Mouse (Mus musculus) spleen, postnatal 14 days (tissue): Measurements from ENCODE around the gene Polg2.
"Not testable (repeated sequence)": the region's sequence is repeated elsewhere in the genome, so short reads cannot be mapped to it uniquely, and the experiment has no call there.

Source experiments
- DNase-seq, 2 experiments: peaks; one replicate each; pipeline ENCODE4 v3.0.0; 2021 to 2022; ENCODE audit warnings: low spot score in 2 of 2

The Polg2 gene

DNA sequence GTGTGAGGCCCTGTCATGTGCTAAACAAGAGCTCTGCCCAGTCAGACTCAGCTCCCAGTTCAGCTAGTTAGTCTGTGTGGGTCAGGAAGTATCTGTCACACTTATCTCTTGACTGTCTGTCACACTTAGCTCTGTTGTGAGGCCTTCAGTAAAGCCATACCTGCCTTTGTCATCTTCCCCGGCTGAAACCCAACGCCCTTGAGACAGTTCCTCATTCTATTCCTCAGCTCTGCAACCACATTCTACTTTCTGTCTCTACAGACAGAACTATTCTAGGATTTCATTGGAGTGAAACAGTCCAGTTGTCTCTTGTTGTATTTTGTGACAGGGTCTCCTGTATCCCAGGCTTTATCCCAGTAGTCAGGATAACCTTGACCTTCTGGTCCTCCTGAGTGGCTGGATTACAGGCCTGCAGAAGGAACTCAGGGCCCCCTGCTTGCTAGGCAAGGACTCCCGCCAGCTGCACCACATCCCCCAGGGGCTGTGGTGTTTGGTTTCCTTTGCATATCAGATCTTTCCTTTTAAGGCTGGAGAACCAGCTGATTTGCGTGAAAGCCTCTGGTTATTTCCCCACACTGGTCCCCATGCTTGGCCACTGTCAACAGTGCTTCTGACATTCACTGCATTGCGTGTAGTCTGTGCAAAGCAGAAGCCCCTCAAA, 17.1 kb downstream of the Polg2 start:
- peak; percentile 39 to 51 for DNase-seq

DNA sequence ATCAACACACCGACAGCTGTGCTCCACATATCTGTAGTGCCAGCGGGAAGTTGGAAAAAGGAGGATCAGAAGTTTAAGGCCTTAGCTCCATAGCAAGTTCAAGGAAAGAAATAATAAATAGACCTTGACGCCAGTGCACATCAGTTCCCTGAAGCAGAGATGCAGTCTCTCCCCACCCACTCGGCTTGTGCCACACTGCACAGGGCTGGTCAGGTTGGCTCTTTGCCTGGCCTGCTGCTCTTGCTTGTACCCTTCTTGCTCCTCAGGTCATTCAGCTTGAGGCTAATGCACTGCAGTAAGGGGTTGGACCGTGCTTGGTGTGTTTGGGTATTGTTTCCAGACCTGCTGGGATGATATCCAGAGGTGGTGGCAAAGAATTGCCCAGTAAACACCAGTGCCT, 18.8 kb downstream of the Polg2 start:
- no peak for DNase-seq

DNA sequence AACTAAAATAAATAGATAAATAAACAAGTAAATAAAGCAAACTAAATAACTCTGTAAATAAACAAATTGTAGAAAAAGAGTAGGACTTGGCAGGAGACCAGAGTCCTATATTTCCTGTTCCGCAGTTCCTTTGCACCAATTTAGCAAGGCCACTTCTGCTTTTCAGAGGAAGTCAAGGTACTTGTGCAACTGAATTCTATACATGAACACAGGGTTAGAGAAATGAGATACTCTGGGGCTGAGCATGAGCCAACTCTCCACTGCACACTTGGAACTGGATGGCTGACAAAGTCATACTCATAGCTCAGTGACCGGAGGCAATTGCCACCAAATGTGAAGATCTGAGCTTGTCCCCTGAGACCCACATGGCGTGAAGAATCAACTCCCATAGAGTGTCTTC, 20.3 kb downstream of the Polg2 start:
- no peak for DNase-seq

DNA sequence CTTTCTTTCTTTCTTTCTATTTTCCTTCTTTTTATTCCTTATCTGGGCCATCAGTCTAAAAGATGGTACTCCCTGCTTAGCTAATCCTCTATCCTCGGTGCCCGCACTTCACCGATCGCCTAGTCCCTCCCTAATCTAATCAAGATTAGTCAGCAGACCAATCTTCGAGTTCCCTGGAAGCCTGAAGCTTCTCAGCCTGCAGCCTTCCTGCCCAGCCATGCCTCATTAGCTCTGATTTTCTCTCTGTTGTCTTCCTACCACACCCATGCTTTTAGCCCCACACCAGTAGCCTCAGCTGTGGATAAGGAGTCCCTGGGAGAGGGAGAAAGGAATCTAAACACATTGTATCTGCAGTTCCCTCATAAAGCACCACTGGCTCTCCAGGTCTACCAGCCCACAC, 23.8 kb downstream of the Polg2 start:
- no peak for DNase-seq

DNA sequence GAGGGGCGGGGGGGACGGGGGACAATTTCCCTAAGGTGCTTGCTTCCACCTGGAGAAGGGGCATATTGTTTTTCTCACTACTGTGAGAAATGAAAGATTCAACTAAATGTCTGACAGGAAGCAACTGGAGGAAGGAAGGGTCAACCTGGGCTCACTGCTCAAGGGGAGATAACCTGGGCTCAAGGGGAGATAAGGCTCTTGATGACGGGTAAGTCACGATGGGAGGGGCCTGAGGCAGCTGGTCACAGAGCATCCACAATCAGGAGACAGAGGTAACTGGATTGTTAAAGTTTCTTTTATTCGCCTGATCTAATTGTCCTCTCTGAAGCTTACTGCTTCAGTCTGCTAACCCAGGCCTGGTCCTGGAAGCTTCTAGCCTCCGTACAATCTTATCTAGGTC, 26.0 kb downstream of the Polg2 start:
- no peak for DNase-seq

DNA sequence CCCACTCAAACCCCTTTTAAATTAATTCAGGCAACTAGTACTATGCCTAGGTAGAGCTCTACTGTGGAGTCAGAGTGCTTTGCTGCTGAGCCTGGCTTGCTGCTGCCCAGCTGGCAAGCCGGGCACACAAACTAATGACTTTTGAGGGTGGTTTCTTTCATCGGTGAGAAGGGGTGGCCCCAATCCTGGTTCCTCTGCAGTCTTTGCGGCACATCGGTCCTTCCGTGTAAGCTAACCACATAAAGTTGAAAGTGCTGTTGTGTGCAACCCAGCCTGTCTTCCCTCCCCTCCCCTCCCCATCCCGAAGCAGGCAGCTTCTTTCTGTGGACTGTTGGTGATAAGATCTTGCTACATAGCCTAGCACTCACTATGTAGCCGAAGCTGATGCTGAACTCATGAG, 27.2 kb downstream of the Polg2 start:
- peak; percentile 40 to 53 for DNase-seq

DNA sequence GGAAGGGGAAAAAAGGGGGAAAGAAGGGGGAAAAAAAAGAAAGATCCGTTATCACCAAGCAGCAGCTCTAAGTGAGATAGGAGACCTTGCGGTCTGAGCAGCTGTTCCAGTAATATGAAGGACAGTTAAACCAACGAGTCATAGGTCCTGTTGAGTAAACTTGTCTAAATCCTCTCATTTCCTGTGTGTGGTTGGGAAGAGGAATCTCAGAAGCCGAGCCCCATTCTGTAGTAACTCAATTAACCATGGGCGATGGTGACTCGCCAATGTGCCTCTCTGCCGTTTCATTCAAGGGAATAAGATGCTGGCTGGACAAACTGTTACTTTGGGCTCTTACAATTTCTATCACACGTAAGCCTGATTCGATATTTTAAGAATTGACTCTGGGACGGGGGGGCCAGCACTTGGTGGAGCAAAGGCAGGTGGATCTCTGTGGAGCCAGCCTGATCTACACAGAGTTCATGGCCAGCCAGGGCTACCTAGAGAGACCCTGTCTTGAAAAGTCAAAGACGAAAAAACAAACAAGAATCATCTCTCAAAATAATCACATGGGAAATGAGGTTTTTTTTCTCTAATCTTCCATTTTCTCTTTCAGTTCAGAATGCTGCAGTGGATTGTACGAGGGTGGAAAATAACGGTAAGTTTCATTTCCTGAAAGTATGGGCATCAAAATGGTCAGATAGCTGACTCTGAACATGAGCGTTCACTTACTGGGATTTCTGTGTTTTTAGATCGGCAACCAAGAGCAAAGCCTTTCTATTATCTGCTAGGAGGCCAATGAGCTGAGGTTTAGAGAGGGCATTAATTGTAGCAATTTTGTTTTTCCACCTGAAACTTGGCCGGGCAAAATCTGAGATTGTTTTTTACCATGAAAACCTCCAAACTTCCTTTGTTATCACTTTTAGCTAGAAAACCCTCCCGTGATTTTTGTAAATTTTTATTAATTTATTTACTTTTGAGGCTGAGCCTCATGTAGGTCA, 28.0 kb downstream of the Polg2 start, which contains the start of gene Milr1:
Gene Milr1 (plus strand): TSS at position 188 of the 980 bp plus-strand sequence.
- DNase-seq = no peak

DNA sequence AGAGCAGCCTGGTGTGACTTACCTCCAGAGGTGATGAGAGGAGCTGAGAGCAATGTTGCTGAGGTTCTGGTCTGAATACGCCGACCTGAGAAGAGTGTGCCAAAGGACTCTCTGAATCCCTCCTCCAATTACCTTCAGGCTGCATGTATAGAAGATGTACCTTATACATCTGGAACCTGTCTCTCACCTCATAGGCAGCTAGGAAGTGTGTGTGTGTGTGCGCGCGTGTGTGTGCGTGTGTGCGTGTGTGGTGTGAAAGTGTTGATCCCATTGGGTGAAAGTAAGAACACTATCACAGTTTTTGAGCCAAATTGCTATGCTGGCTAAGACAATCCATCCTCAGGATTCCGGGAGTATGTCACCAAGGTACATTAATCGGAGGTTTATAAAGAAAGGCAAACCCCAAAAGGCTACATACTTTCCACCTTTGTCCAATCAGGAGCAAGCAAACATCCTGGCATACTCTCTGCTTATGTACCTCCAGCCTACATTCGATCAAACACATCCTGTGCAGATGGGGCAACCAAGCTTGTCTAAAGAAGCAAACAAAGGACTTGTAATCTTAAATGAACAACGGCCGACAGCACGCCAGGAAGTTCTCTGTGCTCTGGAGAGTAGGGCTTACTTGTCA, 29.1 kb downstream of the Polg2 start, which contains the start of gene Pecam1:
Gene Pecam1 (minus strand): TSS at position 508 of the 631 bp plus-strand sequence.
- DNase-seq = peak in 1 of 2 experiments; percentile 21

DNA sequence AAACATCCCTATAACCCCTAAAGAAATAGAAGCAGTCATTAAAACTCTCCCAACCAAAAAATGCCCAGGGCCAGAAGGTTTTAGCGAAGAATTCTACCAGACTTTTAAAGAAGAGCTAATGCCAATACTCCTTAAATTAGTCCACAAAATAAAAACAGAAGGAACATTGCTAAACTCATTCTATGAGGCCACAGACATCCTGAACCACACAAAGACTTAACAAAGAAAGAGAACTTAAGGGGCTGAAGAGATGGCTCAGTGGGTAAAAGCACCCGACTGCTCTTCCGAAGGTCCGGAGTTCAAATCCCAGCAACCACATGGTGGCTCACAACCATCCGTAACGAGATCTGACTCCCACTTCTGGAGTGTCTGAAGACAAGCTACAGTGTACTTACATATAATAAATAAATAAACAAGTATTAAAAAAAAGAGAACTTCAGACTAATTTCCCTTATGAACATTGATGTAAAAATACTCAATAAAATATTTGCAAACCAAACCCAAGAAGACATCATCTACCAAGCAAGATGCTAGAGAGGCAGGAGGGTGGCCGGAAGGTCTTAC, 29.7 kb downstream of the Polg2 start:
- DNase-seq = not testable (repeated sequence)

DNA sequence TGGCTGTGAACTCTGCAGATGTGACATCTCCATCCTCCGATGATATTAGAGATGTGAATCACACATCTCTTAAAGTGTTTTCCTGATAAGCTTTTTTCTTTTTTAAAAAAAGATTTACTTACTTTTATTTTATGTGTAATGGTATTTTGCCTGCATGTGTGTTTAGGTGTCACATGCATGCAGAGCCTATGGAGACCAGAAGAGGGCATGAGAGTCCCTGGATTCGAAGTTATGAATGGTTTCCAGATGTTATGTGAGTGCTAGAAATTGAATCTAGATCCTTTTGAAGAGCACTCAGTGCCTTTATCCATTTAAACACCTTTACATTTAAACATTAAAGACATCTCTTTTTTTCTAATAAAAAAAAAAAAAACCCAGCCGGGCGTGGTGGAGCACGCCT, 34.4 kb downstream of the Polg2 start:
- DNase-seq = no peak

DNA sequence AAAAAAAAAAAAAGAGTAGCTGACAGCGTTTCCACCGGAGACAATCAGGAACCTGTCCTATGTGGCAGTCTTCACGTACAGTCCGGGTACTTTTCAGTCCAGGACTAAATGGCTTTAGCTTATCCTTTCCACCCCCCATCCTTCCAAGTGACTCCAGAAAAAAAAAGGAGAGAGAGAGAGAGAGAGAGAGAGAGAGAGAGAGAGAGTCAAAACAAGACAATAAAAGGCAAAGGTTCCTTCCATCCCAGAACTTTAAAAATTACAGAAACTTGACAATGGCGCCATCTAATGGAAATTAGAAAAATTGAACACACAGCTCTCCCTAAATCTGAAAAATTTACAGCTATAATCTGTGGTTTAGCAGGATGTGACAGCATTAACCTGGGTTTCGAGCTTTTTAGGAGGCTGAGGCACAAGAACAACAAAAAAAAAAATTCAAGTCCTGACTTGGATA, 36.9 kb downstream of the Polg2 start:
- no peak for DNase-seq

DNA sequence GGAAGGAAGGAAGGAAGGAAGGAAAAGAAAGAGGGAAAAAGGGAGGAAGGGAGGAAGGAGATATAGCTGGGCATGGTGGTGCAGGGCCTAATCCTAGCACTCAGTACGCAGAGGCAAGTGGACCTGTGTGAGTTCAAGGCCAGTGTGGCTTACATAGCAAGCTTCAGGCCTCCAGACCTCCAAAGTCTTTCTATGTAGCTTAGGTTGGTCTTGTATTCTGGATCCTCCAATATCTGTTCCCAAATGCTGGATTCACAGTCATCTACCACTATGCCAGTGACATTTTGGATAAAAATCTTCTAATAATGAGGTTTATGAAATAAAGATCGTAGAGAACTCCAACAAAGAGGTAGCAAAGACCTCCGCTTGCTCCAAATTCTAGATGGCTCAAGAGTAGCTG, 37.5 kb downstream of the Polg2 start:
- DNase-seq = no peak

DNA sequence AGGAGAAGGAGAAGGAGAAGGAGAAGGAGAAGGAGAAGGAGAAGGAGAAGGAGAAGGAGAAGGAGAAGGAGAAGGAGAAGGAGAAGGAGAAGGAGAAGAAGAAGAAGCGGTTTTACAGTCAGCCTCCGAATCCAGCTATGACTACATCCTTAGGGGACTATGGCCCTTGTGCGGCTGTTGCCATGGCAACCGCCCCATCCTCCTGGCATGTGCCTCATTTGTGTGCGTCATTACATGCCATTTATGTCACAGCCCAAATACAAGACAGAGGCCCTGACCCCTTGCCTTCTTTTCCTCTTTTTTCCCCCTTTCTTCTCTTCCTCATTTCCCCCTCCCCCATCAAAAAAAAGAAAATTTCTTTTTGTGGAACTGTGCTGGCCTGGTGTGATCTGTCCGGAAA, 38.1 kb downstream of the Polg2 start:
- no peak for DNase-seq

DNA sequence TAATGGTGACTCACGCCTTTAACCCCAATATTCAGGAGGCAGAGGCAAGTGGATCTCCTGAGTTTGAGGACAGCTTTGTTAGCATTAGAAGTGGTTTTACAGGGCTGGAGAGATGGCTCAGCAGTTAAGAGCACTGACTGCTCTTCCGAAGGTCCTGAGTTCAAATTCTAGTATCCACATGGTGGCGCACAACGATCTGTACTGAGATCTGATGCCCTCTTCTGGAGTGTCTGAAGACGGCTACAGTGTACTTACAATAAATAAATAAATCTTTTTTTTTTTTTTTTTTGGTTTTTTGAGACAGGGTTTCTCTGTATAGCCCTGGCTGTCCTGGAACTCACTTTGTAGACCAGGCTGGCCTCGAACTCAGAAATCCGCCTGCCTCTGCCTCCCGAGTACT, 38.6 kb downstream of the Polg2 start:
- DNase-seq = not testable (repeated sequence)

DNA sequence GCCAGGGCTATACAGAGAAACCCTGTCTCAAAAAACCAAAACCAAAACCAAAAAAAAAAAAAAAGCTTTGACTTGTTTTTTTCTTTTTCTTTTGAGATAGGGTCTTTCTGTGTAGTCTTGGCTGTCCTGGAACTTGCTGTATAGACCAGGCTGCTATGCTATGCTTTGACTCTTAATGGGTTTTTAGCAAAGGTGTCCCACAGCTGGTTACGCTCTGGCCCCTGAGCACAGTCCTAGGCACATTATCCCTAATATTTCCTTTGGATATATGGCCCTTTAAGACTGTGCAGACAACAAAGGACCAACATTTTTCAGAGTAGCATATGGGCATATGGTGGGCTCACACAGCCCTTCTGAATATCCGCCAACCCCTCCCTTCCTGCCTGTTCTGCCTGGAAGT, 40.2 kb downstream of the Polg2 start:
- DNase-seq = no peak

DNA sequence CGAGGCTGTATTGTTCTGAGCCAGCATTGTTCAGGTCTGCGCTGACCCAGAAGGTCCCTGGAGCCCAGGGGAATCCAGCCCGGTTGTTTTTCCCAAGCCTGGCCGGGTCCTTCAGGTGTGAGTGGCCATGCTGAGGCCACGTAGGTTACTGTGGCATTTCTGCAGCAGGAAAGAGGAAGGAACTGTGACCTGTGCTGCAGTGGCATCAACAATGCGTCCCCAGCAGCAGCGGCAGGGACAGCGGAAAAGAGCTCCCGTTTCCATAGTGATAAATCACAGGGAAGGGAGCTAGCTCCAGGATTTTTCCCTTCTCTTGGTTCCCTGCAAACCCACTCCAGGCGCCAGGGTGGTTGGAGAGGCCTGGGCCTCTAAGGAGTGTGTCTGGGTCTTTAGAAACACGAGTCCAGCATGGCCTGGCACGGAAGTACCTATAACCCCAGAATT, 42.1 kb downstream of the Polg2 start:
- no peak for DNase-seq

DNA sequence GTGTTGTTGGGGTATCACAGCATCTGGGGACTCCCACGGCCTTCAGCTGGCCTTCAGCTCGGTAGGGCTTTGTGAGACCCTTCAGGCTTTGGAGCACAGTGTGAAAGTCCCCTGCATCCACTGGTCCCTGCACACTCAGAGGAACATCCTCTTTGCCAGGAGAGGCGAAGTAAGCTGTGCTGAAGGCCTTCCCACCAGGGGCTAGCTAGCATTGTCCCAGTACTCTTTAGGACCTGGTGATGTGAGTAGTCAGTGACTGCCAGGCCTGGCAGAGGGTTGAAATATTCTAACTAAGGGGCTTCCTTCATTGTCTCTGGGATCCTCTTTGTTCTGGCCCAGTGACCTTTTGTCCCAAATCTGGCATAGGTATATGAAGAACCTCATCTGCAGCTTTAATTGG, 42.7 kb downstream of the Polg2 start:
- no peak for DNase-seq

DNA sequence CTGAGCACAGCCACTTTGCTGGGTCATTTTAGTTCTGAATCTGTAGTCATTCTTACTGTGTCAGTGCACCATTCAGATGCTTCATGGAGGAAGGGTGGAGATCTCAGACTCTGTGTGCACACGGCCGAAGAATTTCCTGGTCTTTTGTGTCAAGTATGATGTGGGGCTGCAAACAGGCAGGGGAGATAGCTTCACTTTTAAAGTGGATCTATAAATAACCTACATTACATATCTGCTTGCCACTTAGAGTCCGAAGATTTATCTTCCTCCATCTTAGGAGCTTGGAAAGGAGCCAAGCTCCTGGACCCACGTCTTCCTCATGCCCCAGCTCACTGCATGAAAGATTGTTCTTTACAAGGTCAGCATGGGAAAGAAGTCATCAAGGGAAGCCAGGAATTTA, 48.6 kb downstream of the Polg2 start:
- DNase-seq = no peak

DNA sequence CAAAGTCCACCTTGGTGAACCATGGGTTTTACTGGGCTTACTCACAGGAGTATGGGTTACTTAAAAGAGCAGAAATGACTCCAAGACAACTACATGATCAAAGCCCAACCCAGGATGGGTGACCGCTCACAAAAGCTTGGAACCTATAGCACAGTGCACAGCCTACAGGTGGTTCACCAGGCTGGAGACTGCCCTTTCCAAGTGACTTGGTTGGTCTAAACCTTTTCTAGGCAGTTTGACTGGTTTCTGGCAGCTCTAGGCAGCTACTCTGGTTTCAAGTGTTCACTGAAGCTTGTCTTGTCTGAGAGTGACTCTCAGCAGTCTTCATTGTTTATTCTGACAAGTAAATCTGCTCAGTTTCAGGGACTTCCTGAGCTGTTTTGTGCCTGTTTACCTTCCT, 49.7 kb downstream of the Polg2 start:
- DNase-seq = no peak

DNA sequence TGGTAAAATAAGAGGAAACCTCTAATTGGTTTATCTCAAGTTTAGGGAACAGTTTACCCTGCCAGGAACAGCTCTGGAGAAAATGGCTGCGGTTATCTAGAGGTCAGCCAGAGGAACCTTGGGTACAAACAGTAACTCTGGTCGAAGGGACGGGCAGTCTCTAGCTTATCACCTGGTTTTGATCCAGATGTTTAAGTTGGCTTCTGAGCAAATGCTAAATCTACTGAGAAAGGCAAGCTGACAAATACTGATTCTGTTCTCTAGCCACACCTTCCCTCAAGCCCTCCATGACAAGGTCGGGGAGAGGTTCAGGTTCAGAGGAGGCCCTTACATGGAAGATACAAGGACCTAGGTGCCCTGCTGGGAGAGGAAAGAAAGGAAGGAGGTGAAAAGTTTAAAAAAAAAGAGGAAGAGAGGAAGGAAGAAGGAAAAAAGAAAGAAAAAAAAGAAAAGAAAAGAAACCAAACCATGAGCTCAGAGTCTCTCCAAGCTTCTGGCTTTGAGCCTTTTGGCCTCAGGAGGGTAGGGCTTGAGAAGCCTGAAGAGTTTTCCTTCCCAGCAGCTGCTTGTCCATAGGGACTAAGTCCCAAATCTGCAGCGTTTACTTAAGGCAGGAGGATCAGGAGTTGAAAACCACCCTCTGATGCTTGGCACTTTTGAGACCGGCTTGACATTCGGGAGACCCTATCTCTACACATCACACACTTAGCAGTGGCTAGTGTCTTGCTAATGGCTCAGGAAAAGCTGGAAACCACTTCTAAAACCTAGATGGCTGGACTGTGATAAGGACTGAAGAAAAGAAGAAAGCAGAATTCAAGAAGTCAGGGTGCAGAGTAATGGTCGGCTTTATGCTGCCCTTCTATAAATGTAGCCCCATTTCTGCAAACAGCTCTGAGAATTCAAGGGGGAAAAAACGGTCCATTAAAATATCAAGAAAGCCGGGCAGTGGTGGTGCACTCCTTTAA, 50.7 kb downstream of the Polg2 start:
- no peak for DNase-seq

DNA sequence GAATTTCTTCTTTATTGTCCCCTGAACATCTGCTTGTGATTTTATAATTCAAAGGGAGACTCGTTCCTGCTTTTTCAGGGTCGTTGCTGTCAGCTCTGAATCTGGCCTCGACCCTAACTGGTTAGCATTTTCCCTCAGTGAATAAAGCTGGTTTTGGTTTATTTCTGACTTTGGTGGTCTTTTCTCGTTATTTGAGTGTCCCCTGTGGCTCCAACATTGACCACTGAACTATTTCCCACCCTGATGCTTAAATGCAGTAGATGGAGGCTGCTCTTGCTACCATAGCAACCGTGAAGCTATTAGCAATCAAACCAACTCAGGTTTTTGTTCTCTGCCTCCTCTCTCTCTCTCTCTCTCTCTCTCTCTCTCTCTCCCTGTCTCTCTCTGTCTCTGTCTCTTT, 51.4 kb downstream of the Polg2 start:
- DNase-seq = no peak
